Mouse (Mus musculus): ENCODE data around the gene Hmgcr. TPM values are rescaled to one million over a fixed set of nuclear protein-coding genes. Genes with fewer than 3 reads are reported as not detected.
"Not testable (repeated sequence)": the region's sequence is repeated elsewhere in the genome, so short reads cannot be mapped to it uniquely, and the experiment has no call there.

Gene Hmgcr
- polyA plus RNA-seq, 1 experiment from 2014 or later, result 26.5 TPM

DNA sequence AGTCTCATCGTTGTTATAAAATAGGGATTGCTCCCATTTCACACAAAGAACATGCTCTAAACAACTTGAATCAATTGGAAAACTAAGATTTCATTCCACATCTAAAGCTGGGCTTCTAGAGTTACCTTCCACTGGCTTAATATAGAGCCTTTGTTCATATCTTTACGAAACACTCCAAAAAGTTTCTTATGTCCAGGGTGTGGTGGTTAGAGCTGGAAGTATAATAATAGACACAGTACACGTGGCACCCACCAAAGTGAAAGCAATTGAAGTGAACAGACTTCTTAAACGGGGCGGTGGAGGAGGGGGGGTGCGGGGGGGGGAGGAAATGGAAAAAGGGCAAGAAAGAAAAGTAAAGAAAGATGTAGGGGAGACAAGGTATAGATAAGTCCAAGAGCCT, 1.5 kb upstream of the Hmgcr start:
- no peak overlapping the region; the same call in 1 of the 2 replicates for H3K4me2 ChIP-seq (ENCODE audit: low read depth, low read length)
- WGBS (ENCODE audit: insufficient replicate concordance), result 30% methylated on average over 6 of the region's 6 CpGs
- H3K27me3 ChIP-seq (ENCODE audit: insufficient read depth, low read length), result no peaks in the 10 kb centered on the region
- no peak overlapping the region for H3K4me3 ChIP-seq (ENCODE audit: low read depth, low read length)
- no peak overlapping the region for H3K27ac ChIP-seq (ENCODE audit: low read depth)
- H3K9me3 ChIP-seq (ENCODE audit: low read length), result no peaks in the 10 kb centered on the region
- H3K4me1 ChIP-seq (ENCODE audit: insufficient read depth), result peaks cover 24% of the 10 kb centered on the region
- TF ChIP-seq EP300 (IDR thresholded peaks at IDR 0.05; ENCODE audit: low read depth), result no peak
- H3K36me3 ChIP-seq (replicated peaks; ENCODE audit: insufficient read depth, low read length), result no peaks in the 10 kb centered on the region
- ATAC-seq (no peak), DNase-seq (no peak)
- H3K9ac ChIP-seq (replicated peaks), result no peak overlapping the region

DNA sequence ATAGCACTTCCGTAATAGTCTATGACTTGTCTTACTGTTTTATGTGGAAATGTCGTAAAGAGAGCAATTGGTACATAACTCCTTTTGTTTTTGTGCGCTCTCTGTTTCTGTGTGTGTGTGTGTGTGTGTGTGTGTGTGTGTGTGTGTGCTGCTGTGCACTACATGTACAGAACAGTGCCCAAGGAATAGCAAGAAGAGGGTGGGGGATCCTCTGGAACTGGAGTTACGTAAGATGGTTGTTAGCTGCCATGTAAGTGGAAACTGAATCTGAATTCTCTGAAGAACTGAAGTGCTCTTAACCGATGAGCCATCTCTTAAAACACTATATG, 1.1 kb upstream of the Hmgcr start:
- 86% methylated on average over 5 of the region's 5 CpGs for WGBS (ENCODE audit: insufficient replicate concordance)
- no peaks in the 10 kb centered on the region for H3K27me3 ChIP-seq (ENCODE audit: insufficient read depth, low read length)
- TF ChIP-seq CTCF (IDR thresholded peaks at IDR 0.05; ENCODE audit: low read depth) (no peak), EP300 (IDR thresholded peaks at IDR 0.05; ENCODE audit: low read depth) (no peak)
- peaks cover 23% of the 10 kb centered on the region for H3K4me1 ChIP-seq (ENCODE audit: insufficient read depth)
- no peak overlapping the region for H3K4me3 ChIP-seq (ENCODE audit: low read depth, low read length)
- no peak for DNase-seq
- no peaks in the 10 kb centered on the region for H3K36me3 ChIP-seq (replicated peaks; ENCODE audit: insufficient read depth, low read length)
- ATAC-seq, result no peak
- H3K4me2 ChIP-seq (ENCODE audit: low read depth, low read length), result no peak overlapping the region
- no peaks in the 10 kb centered on the region for H3K9me3 ChIP-seq (ENCODE audit: low read length)
- H3K9ac ChIP-seq (replicated peaks), result no peak overlapping the region
- peak overlapping the region; percentile 93; the same call in 1 of the 2 replicates for H3K27ac ChIP-seq (ENCODE audit: low read depth)

DNA sequence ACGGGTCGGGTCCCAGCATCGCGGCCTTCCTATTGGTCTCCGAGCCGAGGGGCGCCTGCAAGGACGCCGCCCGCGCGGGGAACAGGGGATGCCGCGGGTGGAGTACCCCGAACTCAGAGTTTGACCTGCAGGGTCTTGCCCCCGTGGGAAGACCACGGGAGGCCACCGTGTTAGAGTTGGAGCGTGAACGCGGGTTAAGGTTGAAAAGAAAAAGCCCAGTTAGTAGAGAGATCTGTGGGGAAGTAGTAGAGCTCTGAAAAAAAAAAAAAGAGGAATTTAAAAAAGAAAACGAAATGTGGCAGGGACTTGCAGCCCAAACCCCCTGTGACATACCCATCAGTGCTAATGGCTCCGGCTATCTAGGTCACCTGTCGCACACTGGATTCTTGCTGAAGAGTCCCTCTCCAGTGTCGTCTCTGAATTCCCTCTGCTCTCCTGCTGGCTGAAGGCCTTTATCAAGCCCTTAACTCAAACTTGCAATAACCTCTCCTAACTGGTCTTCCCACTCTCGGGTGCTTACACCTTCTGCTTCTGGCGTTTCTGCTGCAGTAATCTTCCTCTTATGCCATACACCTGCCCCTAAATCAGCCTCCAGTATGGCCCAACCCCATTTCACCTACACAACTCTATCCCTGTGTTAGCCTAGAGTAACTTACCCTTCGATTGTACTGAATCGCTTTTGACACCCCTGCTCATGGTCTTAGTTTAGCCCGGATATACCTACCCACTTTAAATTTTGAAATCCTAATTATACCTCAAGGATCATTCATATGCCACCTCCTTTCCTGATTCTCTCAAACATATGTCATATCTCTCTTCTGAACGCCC, 556 bp upstream of the Hmgcr start:
- no peak for ATAC-seq
- peak overlapping the region; percentile 94 for H3K4me3 ChIP-seq (ENCODE audit: low read depth, low read length)
- TF ChIP-seq CTCF (IDR thresholded peaks at IDR 0.05; ENCODE audit: low read depth), result no peak
- TF ChIP-seq EP300 (IDR thresholded peaks at IDR 0.05; ENCODE audit: low read depth), result no peak
- no peak for DNase-seq
- H3K27me3 ChIP-seq (ENCODE audit: insufficient read depth, low read length), result no peaks in the 10 kb centered on the region
- WGBS (ENCODE audit: insufficient replicate concordance), result 10% methylated on average over 31 of the region's 31 CpGs
- peak overlapping the region; percentile 93 for H3K27ac ChIP-seq (ENCODE audit: low read depth)
- peaks cover 23% of the 10 kb centered on the region for H3K4me1 ChIP-seq (ENCODE audit: insufficient read depth)
- H3K9me3 ChIP-seq (ENCODE audit: low read length), result no peaks in the 10 kb centered on the region
- H3K9ac ChIP-seq (replicated peaks), result peak overlapping the region; percentile 92; the same call in 1 of the 2 replicates
- H3K4me2 ChIP-seq (ENCODE audit: low read depth, low read length), result peak overlapping the region; percentile 84
- H3K36me3 ChIP-seq (replicated peaks; ENCODE audit: insufficient read depth, low read length), result peaks cover 4% of the 10 kb centered on the region

DNA sequence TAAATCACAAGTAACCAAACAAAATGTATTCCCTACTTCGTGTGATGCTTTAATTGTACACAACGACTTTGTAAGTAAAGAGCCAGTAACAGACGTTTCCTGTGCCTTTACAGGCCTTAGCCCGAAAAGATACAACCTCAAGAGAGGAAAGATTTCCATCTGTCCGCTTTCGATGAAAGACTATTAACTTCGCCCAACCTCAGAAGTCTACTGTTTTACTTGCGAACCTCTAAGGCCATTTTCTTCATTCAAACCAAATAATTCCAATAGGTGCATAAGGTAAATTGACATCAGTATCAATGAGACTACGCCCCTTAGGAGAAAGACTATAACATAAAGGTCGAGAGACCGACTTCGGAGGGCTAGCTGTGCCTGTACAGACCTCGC, 724 bp downstream of the Hmgcr start:
- H3K36me3 ChIP-seq (replicated peaks; ENCODE audit: insufficient read depth, low read length), result peaks cover 16% of the 10 kb centered on the region
- H3K4me1 ChIP-seq (ENCODE audit: insufficient read depth), result peaks cover 26% of the 10 kb centered on the region
- H3K9me3 ChIP-seq (ENCODE audit: low read length), result no peaks in the 10 kb centered on the region
- H3K4me2 ChIP-seq (ENCODE audit: low read depth, low read length), result peak overlapping the region; percentile 84
- H3K9ac ChIP-seq (replicated peaks), result peak overlapping the region; percentile 92
- no peaks in the 10 kb centered on the region for H3K27me3 ChIP-seq (ENCODE audit: insufficient read depth, low read length)
- no peak for ATAC-seq
- WGBS (ENCODE audit: insufficient replicate concordance), result 2% methylated on average over 13 of the region's 13 CpGs
- peak overlapping the region; percentile 93 for H3K27ac ChIP-seq (ENCODE audit: low read depth)
- TF ChIP-seq CTCF (IDR thresholded peaks at IDR 0.05; ENCODE audit: low read depth), result no peak
- no peak for DNase-seq
- peak overlapping the region; percentile 94 for H3K4me3 ChIP-seq (ENCODE audit: low read depth, low read length)

DNA sequence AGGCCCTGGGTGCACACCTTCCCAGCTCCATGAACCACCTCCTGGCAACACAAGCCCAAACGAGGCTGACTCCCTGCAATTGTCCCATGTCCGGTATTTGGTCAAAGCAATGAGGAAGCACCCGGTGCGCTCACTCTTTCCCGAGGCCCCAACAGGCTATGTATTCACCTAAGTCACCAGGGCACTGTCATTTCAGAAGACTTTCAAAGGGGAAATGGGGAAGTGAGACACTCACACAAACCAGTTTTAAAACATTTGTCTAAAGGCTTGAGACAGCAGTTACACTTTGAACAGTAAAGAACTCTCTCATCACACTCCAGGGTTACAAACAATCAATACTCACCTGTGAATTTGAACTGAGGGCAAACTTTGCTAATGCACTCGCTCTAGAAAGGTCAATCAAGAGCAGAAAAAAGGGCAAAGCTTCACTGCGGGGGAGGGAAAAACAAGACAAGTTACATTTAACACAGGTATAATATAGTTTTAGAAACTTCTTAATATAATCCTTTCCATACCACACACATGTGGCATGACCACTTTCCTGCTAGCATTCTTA, 6.2 kb downstream of the Hmgcr start:
- DNase-seq (peak; percentile 44), ATAC-seq (peak; percentile 79)
- peak overlapping the region; percentile 93 for H3K27ac ChIP-seq (ENCODE audit: low read depth)
- TF ChIP-seq CTCF (IDR thresholded peaks at IDR 0.05; ENCODE audit: low read depth) (no peak), EP300 (IDR thresholded peaks at IDR 0.05; ENCODE audit: low read depth) (peak; percentile 23; the same call in 1 of the 2 replicates)
- peaks cover 64% of the 10 kb centered on the region for H3K36me3 ChIP-seq (replicated peaks; ENCODE audit: insufficient read depth, low read length)
- 55% methylated on average over 7 of the region's 7 CpGs for WGBS (ENCODE audit: insufficient replicate concordance)
- peaks cover 24% of the 10 kb centered on the region for H3K4me1 ChIP-seq (ENCODE audit: insufficient read depth)
- H3K4me3 ChIP-seq (ENCODE audit: low read depth, low read length), result no peak overlapping the region
- H3K9ac ChIP-seq (replicated peaks), result peak overlapping the region; percentile 26; the same call in 1 of the 2 replicates
- H3K27me3 ChIP-seq (ENCODE audit: insufficient read depth, low read length), result no peaks in the 10 kb centered on the region
- H3K4me2 ChIP-seq (ENCODE audit: low read depth, low read length), result 0 out of 2 replicates have a peak overlapping the region, but pooled peaks have one; percentile 22
- no peaks in the 10 kb centered on the region for H3K9me3 ChIP-seq (ENCODE audit: low read length)

DNA sequence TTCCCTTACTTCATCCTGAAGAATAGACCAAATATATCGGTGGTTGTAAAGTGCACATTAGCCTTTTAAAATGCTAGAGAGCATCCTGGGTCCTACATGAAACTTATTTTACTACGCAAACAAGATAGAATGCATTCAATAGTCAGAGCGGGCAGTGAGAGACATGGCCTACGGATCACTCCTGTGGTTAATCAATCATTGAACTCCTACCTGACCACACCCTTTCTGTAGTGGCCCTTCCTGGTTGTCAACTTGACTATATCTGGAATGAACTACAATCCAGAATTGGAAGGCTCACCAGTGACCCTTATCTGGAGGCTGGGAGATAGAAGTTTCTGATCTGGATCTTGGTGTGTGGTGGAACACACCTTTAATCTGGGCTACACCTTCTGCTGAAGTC, 7.6 kb downstream of the Hmgcr start:
- H3K27ac ChIP-seq (ENCODE audit: low read depth); H3K27me3 ChIP-seq (ENCODE audit: insufficient read depth, low read length); H3K9ac ChIP-seq (replicated peaks); H3K4me3 ChIP-seq (ENCODE audit: low read depth, low read length); DNase-seq; H3K4me2 ChIP-seq (ENCODE audit: low read depth, low read length); H3K9me3 ChIP-seq (ENCODE audit: low read length): not testable (repeated sequence)
- 85% methylated on average over 4 of the region's 4 CpGs for WGBS (ENCODE audit: insufficient replicate concordance)
- Histone ChIP-seq H3K4me1 (ENCODE audit: insufficient read depth) (peaks cover 14% of the 10 kb centered on the region), H3K36me3 (replicated peaks; ENCODE audit: insufficient read depth, low read length) (peaks cover 78% of the 10 kb centered on the region)
- peak; percentile 30; the same call in 1 of the 2 replicates for ATAC-seq

Data from liver, postnatal 0 days (tissue).